Comparison of ENCODE assay signal across 11 mouse cellular contexts in genomic region chr9:75504311-75504710, GRCm38 (mm10).
"Had no signal": no experiment of that assay in that cellular context is flagged by ENCODE, and none has a peak within 500 bp of the region (broad histone marks: within the 10 kb centered on the region; RNA-seq: fewer than 3 reads in every experiment).

No protein-coding gene starts in this region.

- DNase-seq: kidney, adult 2 months; lung, adult 18-20 months; lung, postnatal 10 days; lung, postnatal 36 days; retina, postnatal 1 day; right cerebral cortex, postnatal 14 days; right cerebral cortex, postnatal 4 days; thymus, postnatal 36 days had no signal

- ATAC-seq: intestine, postnatal 0 days; midbrain, embryonic 13.5 days; midbrain, embryonic 16.5 days had no signal
